Mouse (Mus musculus): ENCODE measurements at regions not wholly inside any gene's neighbourhood (a gene's known extent, or its start where the extent isn't known, plus 50 kb on each side); places are given as distances from the start of the nearest gene placed in this dataset.
A peak's percentile ranks its signal among the peaks of the same experiment; 100 is the strongest.
"Not testable (repeated sequence)": the region's sequence is repeated elsewhere in the genome, so short reads cannot be mapped to it uniquely, and the experiment has no call there.

DNA sequence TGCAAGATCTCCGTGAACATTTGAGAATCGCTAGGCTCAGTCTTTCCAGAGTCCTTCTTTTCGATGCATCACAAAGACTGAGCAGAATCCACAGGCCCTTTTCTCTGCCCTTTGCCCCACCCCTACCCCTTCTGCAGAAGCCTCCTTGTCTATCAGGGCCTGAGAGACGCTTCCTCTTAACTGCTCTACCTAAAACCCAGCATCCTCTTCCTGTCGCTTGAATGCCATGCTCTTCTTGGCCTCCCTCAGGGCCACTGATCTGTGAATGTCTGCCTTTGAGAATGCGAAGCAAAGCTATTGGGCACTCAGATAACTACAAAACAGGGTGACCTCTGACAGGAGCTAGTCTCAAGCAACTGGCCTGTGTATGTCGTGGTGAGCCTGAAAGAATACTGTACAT lies 237.1 kb downstream of the Gm5426 start:
- peak; percentile 23 for DNase-seq

DNA sequence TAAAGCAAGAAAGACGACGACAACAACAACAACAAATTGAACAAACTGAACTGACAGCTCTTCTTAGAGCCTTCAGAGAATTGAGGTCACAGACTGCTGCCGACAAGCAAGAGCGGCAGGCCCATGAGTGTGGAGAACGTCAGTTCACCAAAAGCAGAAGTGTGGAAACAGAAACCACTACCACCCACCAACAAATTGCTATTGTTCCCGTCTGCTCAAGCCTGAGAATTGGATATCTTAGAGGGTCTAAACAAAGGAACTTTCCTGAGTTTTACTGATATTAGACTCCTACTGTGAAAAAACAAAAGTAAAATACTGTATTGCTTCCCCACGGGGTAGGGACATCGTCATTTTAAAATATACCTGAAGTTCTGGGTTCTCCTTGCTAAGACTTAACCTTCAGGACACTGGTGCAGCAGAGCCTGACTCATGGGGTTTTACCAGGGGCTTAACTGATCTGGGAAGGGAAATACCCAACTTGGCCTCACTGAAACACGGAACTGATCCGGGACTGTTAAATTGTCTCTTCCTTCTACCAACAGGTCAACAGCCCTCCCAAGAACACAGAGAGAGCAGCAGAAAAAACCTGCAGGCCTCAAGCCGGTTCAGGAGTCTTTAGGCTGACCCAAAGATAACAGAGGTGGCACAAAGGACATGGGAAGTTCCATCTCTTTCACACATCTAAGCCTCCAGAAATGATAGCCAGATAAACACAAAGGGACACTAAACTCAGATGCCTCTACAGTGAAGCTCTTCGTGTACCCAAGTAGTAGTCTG lies 238.1 kb downstream of the Gm5426 start:
- DNase-seq: peak; percentile 51

- DNase-seq: no peak
Measured at GRCm38 (mm10) chr10:96375070-96375447, 238.7 kb downstream of the Gm5426 start.

- DNase-seq: peak; percentile 54
Measured at GRCm38 (mm10) chr10:96377549-96377948, 239.3 kb upstream of the Btg1 start.

DNA sequence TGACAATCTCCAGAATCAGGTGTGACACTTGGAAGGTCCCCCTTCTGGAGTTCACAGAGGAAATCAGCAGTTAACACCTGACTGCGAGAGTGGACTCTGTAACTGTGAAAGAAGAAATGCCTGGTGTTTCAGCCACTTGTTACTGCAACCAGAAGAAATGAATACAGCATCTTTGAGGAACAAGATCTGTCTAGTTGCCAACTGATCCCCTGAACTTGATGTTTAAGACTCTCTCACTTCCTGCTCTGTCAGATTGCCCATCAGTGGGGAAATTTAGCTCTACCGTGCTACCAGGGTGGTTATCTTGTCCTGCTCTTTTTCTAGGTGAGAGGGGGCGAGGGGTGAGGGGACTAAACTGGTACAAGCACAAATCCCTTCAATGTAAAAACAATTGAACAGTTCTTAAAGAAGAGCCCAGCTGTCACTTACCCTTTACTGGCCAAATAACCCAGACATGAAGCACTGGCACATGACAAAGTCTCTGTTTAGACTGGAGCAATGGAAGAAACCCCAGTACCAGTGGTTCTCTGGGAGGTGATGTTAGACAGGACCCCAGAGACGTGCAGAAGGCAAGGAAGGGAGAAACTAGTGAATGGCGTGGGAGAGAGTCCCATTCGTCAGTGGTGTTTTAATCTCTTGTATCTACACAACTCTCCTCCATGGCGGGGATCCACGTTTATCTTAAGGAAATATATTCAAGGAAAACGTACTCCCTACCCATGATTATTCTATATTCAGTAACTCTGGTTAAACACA lies 237.6 kb upstream of the Btg1 start:
- no peak for DNase-seq

GRCm38 (mm10) chr10:96381664-96382063 lies 235.1 kb upstream of the Btg1 start:
- no peak for DNase-seq

DNA sequence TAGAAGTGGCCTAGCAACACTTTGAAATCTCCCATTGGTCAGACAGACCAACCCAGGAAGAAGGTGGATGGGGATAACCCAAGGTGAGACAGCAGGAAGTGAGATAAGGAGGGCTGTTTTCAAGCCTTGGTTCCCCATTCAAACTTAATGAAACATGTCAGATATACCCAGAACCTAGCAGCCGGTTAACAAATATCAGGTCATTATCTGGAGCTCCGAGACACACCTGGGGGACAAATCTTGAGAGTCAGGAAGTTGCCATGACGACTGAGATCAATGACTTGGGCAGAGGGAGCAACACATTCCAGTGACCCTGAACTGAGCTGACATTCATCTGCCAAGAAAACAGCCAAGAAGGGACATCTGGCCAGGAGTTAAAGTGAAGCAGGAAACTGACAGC lies 225.1 kb upstream of the Btg1 start:
- DNase-seq: no peak

- no peak for DNase-seq
Measured at GRCm38 (mm10) chr10:96392836-96393235, 224.0 kb upstream of the Btg1 start.

GRCm38 (mm10) chr10:96394210-96394609 lies 222.6 kb upstream of the Btg1 start:
- no peak for DNase-seq

GRCm38 (mm10) chr10:96395017-96395416 lies 221.8 kb upstream of the Btg1 start:
- DNase-seq: no peak

- peak; percentile 14 for DNase-seq
Measured at GRCm38 (mm10) chr10:96397931-96398561, 218.8 kb upstream of the Btg1 start.

- DNase-seq: no peak
Measured at GRCm38 (mm10) chr10:96398562-96399288, 218.1 kb upstream of the Btg1 start.

- no peak for DNase-seq
Measured at GRCm38 (mm10) chr10:96399636-96400400, 217.0 kb upstream of the Btg1 start.

- no peak for DNase-seq
Measured at GRCm38 (mm10) chr10:96400793-96401192, 216.0 kb upstream of the Btg1 start.

DNA sequence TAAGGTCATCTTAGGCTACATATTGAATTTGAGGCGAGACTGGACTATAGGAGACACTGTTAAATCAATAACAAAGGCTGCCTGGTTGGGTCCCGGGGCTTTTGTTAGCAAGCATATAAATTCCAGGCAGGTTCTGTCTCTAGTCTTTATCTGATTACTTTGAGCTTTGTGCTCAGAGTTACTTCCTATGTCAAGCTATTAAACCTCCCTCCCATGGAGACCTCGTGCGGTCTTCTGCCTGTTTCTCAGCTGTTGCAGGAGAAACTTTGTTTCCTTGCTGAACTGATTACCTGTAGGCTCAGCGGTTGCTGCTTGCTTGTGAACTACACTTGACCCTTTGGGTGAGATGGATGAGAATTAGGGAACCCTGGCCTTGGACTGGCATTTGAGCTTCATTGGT lies 210.5 kb upstream of the Btg1 start:
- no peak for DNase-seq

GRCm38 (mm10) chr10:96407846-96408245 lies 209.0 kb upstream of the Btg1 start:
- DNase-seq: peak; percentile 9

- no peak for DNase-seq
Measured at GRCm38 (mm10) chr10:96408250-96408649, 208.6 kb upstream of the Btg1 start.

DNA sequence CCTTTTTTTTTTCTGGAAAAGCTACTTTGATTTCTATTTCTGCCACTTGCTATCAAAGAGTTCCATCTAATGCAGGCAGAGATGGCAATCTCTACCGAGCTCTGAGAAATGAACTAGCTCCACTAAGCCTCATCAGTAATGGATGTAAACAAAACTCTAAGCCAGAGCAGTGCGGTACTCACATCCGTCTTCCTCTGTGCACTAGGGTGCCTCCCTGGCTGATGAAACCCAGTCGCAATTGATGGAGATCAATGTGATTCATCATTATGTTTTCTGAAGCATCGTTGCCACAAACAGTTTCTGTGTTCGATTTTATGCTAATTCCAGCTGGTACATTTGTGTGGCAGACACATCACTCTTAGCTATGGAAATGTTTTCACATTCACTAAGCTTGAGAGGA lies 206.8 kb upstream of the Btg1 start:
- DNase-seq: no peak

DNA sequence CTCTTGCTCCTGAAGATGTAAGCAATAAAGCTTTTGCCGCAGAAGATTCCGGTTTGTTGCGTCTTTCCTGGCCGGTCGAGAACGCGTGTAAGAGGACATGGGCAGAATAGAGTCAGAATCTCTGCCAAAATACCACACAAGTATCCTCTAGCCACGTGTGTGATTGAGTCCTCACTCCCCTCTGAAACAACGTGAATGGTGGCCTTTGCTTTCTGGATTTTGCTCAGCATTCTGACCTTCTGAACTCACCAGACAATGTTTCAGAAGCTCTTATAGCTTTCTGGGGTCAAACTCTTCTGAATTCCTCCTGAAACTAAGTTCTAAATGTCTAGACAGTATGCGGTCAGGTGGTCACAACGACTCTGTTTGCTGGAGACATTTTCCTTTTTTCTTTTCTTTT lies 202.0 kb upstream of the Btg1 start:
- DNase-seq: no peak

DNA sequence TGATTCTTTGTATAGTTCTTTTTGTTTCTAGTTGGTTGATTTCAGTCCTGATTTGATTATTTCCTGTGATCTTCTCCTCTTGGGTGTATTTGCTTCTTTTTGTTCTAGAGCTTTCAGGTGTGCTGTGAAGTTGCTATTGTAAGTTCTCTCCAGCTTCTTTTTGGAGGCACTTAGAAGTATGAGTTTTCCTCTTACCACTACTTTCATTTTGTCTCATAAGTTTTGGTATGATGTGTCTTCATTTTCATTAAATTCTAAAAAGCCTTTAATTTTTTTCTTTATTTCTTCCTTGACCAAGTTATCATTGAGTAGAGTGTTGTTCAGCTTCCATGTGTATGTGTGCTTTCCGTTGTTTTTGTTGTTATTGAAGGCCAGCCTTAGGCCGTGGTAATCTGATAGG lies 195.3 kb upstream of the Btg1 start:
- not testable (repeated sequence) for DNase-seq

- DNase-seq: no peak
Measured at GRCm38 (mm10) chr10:96427407-96427806, 189.4 kb upstream of the Btg1 start.

DNA sequence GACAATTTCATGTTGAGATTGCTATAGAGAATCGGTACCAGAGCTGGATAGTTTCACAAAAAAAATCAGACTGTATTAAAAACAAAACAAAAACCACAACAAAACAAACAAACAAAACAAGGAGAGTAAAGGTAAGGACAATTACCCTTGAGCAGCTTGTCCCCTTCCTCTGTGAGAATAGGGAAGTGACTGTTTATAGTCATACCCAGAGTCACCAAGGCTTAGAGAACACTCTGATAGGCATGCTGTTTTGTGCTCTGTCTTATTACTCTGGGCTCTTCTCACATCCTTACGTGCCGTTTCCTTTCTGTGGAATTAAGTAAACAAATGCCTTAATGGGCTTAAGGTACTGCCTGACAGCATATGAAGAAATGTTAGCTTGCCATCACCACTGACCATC lies 186.7 kb upstream of the Btg1 start:
- no peak for DNase-seq

DNA sequence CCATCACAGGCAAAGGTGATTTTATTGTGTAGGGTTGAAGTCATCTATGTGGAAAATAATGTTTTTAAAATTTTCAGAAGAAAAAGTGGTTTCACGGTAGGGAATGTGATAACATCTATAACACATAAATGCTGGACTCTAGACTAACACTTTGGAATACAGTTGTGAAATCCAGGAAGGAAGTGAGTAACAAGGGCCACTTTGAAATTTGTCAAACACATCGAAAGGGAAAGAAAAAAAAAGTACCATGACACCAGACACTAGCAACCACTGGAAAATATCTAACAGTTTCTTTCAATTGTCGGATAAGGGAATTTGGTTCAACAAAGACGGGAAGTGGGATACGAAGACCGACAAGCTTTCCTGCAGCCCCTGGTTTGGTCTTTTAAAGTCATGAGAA lies 181.7 kb upstream of the Btg1 start:
- no peak for DNase-seq
